Mouse (Mus musculus): ENCODE data around the gene Syce1. TPM values are rescaled to one million over a fixed set of nuclear protein-coding genes. Genes with fewer than 3 reads are reported as not detected.
"Not testable (repeated sequence)": the region's sequence is repeated elsewhere in the genome, so short reads cannot be mapped to it uniquely, and the experiment has no call there.

Gene Syce1
- polyA plus RNA-seq, 1 experiment from 2014 or later, result not detected

GRCm38 (mm10) chr7:140788053-140788435, 392 bp upstream of the Syce1 start:
- Histone ChIP-seq H3K9me3 (replicated peaks; ENCODE audit: low read length) (no peaks in the 10 kb centered on the region), H3K4me3 (replicated peaks; ENCODE audit: low read depth, low read length) (no peak overlapping the region), H3K36me3 (ENCODE audit: insufficient read depth, low read length) (no peaks in the 10 kb centered on the region), H3K9ac (ENCODE audit: low read depth, low read length) (no peak overlapping the region), H3K4me1 (replicated peaks; ENCODE audit: insufficient read depth, low read length) (no peaks in the 10 kb centered on the region), H3K4me2 (ENCODE audit: low read length) (no peak overlapping the region), H3K27ac (no peak overlapping the region), H3K27me3 (ENCODE audit: insufficient read depth, low read length) (no peaks in the 10 kb centered on the region)
- ATAC-seq (replicated peaks; ENCODE audit: low FRiP score, low read depth) (no peak), DNase-seq (ENCODE audit: low spot score) (no peak)
- no peak for TF ChIP-seq CTCF (IDR thresholded peaks at IDR 0.05; ENCODE audit: low read depth)
- 86% methylated on average over 7 of the region's 7 CpGs for WGBS

GRCm38 (mm10) chr7:140780548-140780947, 7.1 kb downstream of the Syce1 start:
- H3K4me1 ChIP-seq (replicated peaks; ENCODE audit: insufficient read depth, low read length), result no peaks in the 10 kb centered on the region
- no peaks in the 10 kb centered on the region for H3K9me3 ChIP-seq (replicated peaks; ENCODE audit: low read length)
- H3K9ac ChIP-seq (ENCODE audit: low read depth, low read length), result no peak overlapping the region
- H3K36me3 ChIP-seq (ENCODE audit: insufficient read depth, low read length), result no peaks in the 10 kb centered on the region
- DNase-seq (ENCODE audit: low spot score) (no peak), ATAC-seq (replicated peaks; ENCODE audit: low FRiP score, low read depth) (no peak)
- no peak overlapping the region for H3K4me3 ChIP-seq (replicated peaks; ENCODE audit: low read depth, low read length)
- WGBS, result 70% methylated on average over 4 of the region's 4 CpGs
- no peak overlapping the region for H3K27ac ChIP-seq
- H3K4me2 ChIP-seq (ENCODE audit: low read length), result no peak overlapping the region
- H3K27me3 ChIP-seq (ENCODE audit: insufficient read depth, low read length), result no peaks in the 10 kb centered on the region
- no peak for TF ChIP-seq CTCF (IDR thresholded peaks at IDR 0.05; ENCODE audit: low read depth)

GRCm38 (mm10) chr7:140765888-140766739, 21.5 kb downstream of the Syce1 start:
- ATAC-seq (replicated peaks; ENCODE audit: low FRiP score, low read depth) (no peak), DNase-seq (ENCODE audit: low spot score) (no peak)
- H3K4me1 ChIP-seq (replicated peaks; ENCODE audit: insufficient read depth, low read length), result no peaks in the 10 kb centered on the region
- no peaks in the 10 kb centered on the region for H3K27me3 ChIP-seq (ENCODE audit: insufficient read depth, low read length)
- no peaks in the 10 kb centered on the region for H3K36me3 ChIP-seq (ENCODE audit: insufficient read depth, low read length)
- H3K27ac ChIP-seq, result no peak overlapping the region
- H3K9me3 ChIP-seq (replicated peaks; ENCODE audit: low read length), result no peaks in the 10 kb centered on the region
- 76% methylated on average over 12 of the region's 12 CpGs for WGBS
- no peak for TF ChIP-seq CTCF (IDR thresholded peaks at IDR 0.05; ENCODE audit: low read depth)
- H3K4me3 ChIP-seq (replicated peaks; ENCODE audit: low read depth, low read length), result no peak overlapping the region
- no peak overlapping the region for H3K9ac ChIP-seq (ENCODE audit: low read depth, low read length)
- H3K4me2 ChIP-seq (ENCODE audit: low read length), result no peak overlapping the region

- H3K27me3 ChIP-seq (ENCODE audit: insufficient read depth, low read length); H3K27ac ChIP-seq; ATAC-seq (replicated peaks; ENCODE audit: low FRiP score, low read depth); H3K36me3 ChIP-seq (ENCODE audit: insufficient read depth, low read length); DNase-seq (ENCODE audit: low spot score); H3K4me2 ChIP-seq (ENCODE audit: low read length); H3K9me3 ChIP-seq (replicated peaks; ENCODE audit: low read length); H3K9ac ChIP-seq (ENCODE audit: low read depth, low read length); H3K4me1 ChIP-seq (replicated peaks; ENCODE audit: insufficient read depth, low read length); H3K4me3 ChIP-seq (replicated peaks; ENCODE audit: low read depth, low read length): not testable (repeated sequence)
- 64% methylated on average over 1 of the region's 1 CpGs for WGBS
These were observed 22.3 kb downstream of the Syce1 start for GRCm38 (mm10) chr7:140765391-140765790.

GRCm38 (mm10) chr7:140763447-140764020, 24.1 kb downstream of the Syce1 start, which contains the start of gene Cyp2e1:
Gene Cyp2e1, plus strand, starts transcription at chr7:140763739.
- Histone ChIP-seq H3K4me2 (ENCODE audit: low read length) (no peak within 1 kb of the TSS), H3K36me3 (ENCODE audit: insufficient read depth, low read length) (no peaks in the 10 kb centered on the region), H3K27me3 (ENCODE audit: insufficient read depth, low read length) (no peaks in the 10 kb centered on the region), H3K4me3 (replicated peaks; ENCODE audit: low read depth, low read length) (no peak within 1 kb of the TSS), H3K4me1 (replicated peaks; ENCODE audit: insufficient read depth, low read length) (no peaks in the 10 kb centered on the region), H3K27ac (no peak within 1 kb of the TSS), H3K9me3 (replicated peaks; ENCODE audit: low read length) (no peaks in the 10 kb centered on the region), H3K9ac (ENCODE audit: low read depth, low read length) (no peak within 1 kb of the TSS)
- ATAC-seq (replicated peaks; ENCODE audit: low FRiP score, low read depth), result no peak
- WGBS, result 74% methylated on average over 7 of the region's 7 CpGs
- TF ChIP-seq CTCF (IDR thresholded peaks at IDR 0.05; ENCODE audit: low read depth), result no peak
- no peak for DNase-seq (ENCODE audit: low spot score)

GRCm38 (mm10) chr7:140760647-140761046, 27.0 kb downstream of the Syce1 start:
- Histone ChIP-seq H3K4me1 (replicated peaks; ENCODE audit: insufficient read depth, low read length) (no peaks in the 10 kb centered on the region), H3K4me2 (ENCODE audit: low read length) (no peak overlapping the region), H3K36me3 (ENCODE audit: insufficient read depth, low read length) (no peaks in the 10 kb centered on the region), H3K9me3 (replicated peaks; ENCODE audit: low read length) (no peaks in the 10 kb centered on the region), H3K4me3 (replicated peaks; ENCODE audit: low read depth, low read length) (no peak overlapping the region), H3K27ac (no peak overlapping the region), H3K27me3 (ENCODE audit: insufficient read depth, low read length) (no peaks in the 10 kb centered on the region), H3K9ac (ENCODE audit: low read depth, low read length) (no peak overlapping the region)
- no peak for DNase-seq (ENCODE audit: low spot score)
- TF ChIP-seq CTCF (IDR thresholded peaks at IDR 0.05; ENCODE audit: low read depth), result no peak
- ATAC-seq (replicated peaks; ENCODE audit: low FRiP score, low read depth), result no peak
